Mouse (Mus musculus): Measurements from ENCODE around the gene Socs3. TPM values are rescaled to one million over a fixed set of nuclear protein-coding genes. Genes with fewer than 3 reads are reported as not detected.

Socs3 gene
- total and polyA plus RNA-seq, 2 experiments from 2014 or later = 6.5 to 11.0 TPM

- H3K9ac ChIP-seq = no peak overlapping the region
- 65% methylated on average over 6 of the region's 6 CpGs for WGBS
- no peaks in the 10 kb centered on the region for H3K36me3 ChIP-seq (ENCODE audit: insufficient read depth)
- ATAC-seq (no peak), DNase-seq (no peak)
- H3K4me3 ChIP-seq (ENCODE audit: low read depth, low read length) = no peak overlapping the region
- H3K4me1 ChIP-seq (ENCODE audit: insufficient read depth) = no peaks in the 10 kb centered on the region
- no peak overlapping the region for H3K4me2 ChIP-seq (ENCODE audit: low read depth)
- H3K27me3 ChIP-seq (ENCODE audit: insufficient read depth, low read length) = no peaks in the 10 kb centered on the region
- TF ChIP-seq CTCF (IDR thresholded peaks at IDR 0.05; ENCODE audit: low read depth) = no peak
- no peaks in the 10 kb centered on the region for H3K9me3 ChIP-seq (ENCODE audit: low read length)
- H3K27ac ChIP-seq (ENCODE audit: low read depth, low read length) = no peak overlapping the region
Measured at GRCm38 (mm10) chr11:117931576-117931975, 38.3 kb downstream of the Socs3 start.

GRCm38 (mm10) chr11:117930781-117931338 is 39.0 kb downstream of the Socs3 start:
- peak; percentile 78 for DNase-seq
- no peak for TF ChIP-seq CTCF (IDR thresholded peaks at IDR 0.05; ENCODE audit: low read depth)
- no peaks in the 10 kb centered on the region for H3K36me3 ChIP-seq (ENCODE audit: insufficient read depth)
- H3K27ac ChIP-seq (ENCODE audit: low read depth, low read length) = no peak overlapping the region
- WGBS = 1% methylated on average over 48 of the region's 48 CpGs
- peak overlapping the region; percentile 33 for H3K4me3 ChIP-seq (ENCODE audit: low read depth, low read length)
- ATAC-seq = peak; percentile 87
- H3K9ac ChIP-seq = peak overlapping the region; percentile 57
- H3K9me3 ChIP-seq (ENCODE audit: low read length) = no peaks in the 10 kb centered on the region
- H3K4me1 ChIP-seq (ENCODE audit: insufficient read depth) = no peaks in the 10 kb centered on the region
- H3K4me2 ChIP-seq (ENCODE audit: low read depth) = peak overlapping the region; percentile 74
- no peaks in the 10 kb centered on the region for H3K27me3 ChIP-seq (ENCODE audit: insufficient read depth, low read length)

- Histone ChIP-seq H3K36me3 (ENCODE audit: insufficient read depth) (no peaks in the 10 kb centered on the region), H3K9ac (no peak overlapping the region), H3K4me3 (ENCODE audit: low read depth, low read length) (no peak overlapping the region), H3K27ac (ENCODE audit: low read depth, low read length) (no peak overlapping the region), H3K4me2 (ENCODE audit: low read depth) (no peak overlapping the region), H3K9me3 (ENCODE audit: low read length) (no peaks in the 10 kb centered on the region), H3K4me1 (ENCODE audit: insufficient read depth) (no peaks in the 10 kb centered on the region), H3K27me3 (ENCODE audit: insufficient read depth, low read length) (no peaks in the 10 kb centered on the region)
- 14% methylated on average over 1 of the region's 1 CpGs for WGBS
- ATAC-seq (no peak), DNase-seq (no peak)
- no peak for TF ChIP-seq CTCF (IDR thresholded peaks at IDR 0.05; ENCODE audit: low read depth)
Measured at GRCm38 (mm10) chr11:117925541-117925940, 44.3 kb downstream of the Socs3 start.

GRCm38 (mm10) chr11:117924466-117924865 is 45.4 kb downstream of the Socs3 start:
- WGBS = 88% methylated on average over 6 of the region's 6 CpGs
- no peak overlapping the region for H3K27ac ChIP-seq (ENCODE audit: low read depth, low read length)
- H3K9ac ChIP-seq = no peak overlapping the region
- H3K36me3 ChIP-seq (ENCODE audit: insufficient read depth) = no peaks in the 10 kb centered on the region
- DNase-seq (no peak), ATAC-seq (no peak)
- no peak overlapping the region for H3K4me3 ChIP-seq (ENCODE audit: low read depth, low read length)
- no peaks in the 10 kb centered on the region for H3K4me1 ChIP-seq (ENCODE audit: insufficient read depth)
- H3K27me3 ChIP-seq (ENCODE audit: insufficient read depth, low read length) = no peaks in the 10 kb centered on the region
- no peaks in the 10 kb centered on the region for H3K9me3 ChIP-seq (ENCODE audit: low read length)
- no peak overlapping the region for H3K4me2 ChIP-seq (ENCODE audit: low read depth)
- TF ChIP-seq CTCF (IDR thresholded peaks at IDR 0.05; ENCODE audit: low read depth) = no peak

- TF ChIP-seq CTCF (IDR thresholded peaks at IDR 0.05; ENCODE audit: low read depth) = no peak
- no peak overlapping the region for H3K27ac ChIP-seq (ENCODE audit: low read depth, low read length)
- no peak for DNase-seq
- no peaks in the 10 kb centered on the region for H3K4me1 ChIP-seq (ENCODE audit: insufficient read depth)
- no peak overlapping the region for H3K4me3 ChIP-seq (ENCODE audit: low read depth, low read length)
- H3K4me2 ChIP-seq (ENCODE audit: low read depth) = no peak overlapping the region
- no peaks in the 10 kb centered on the region for H3K27me3 ChIP-seq (ENCODE audit: insufficient read depth, low read length)
- peak; percentile 25; the same call in 1 of the 2 replicates for ATAC-seq
- no peak overlapping the region for H3K9ac ChIP-seq
- no peaks in the 10 kb centered on the region for H3K36me3 ChIP-seq (ENCODE audit: insufficient read depth)
- H3K9me3 ChIP-seq (ENCODE audit: low read length) = no peaks in the 10 kb centered on the region
- 77% methylated on average over 11 of the region's 11 CpGs for WGBS
Measured at GRCm38 (mm10) chr11:117923279-117923678, 46.6 kb downstream of the Socs3 start.

GRCm38 (mm10) chr11:117919211-117919610 is 50.6 kb downstream of the Socs3 start:
- no peak overlapping the region for H3K9ac ChIP-seq
- DNase-seq = peak; percentile 43
- H3K4me3 ChIP-seq (ENCODE audit: low read depth, low read length) = no peak overlapping the region
- WGBS = 24% methylated on average over 5 of the region's 5 CpGs
- no peaks in the 10 kb centered on the region for H3K27me3 ChIP-seq (ENCODE audit: insufficient read depth, low read length)
- no peak overlapping the region for H3K27ac ChIP-seq (ENCODE audit: low read depth, low read length)
- no peaks in the 10 kb centered on the region for H3K36me3 ChIP-seq (ENCODE audit: insufficient read depth)
- no peak; the same call in 1 of the 2 replicates for ATAC-seq
- no peaks in the 10 kb centered on the region for H3K9me3 ChIP-seq (ENCODE audit: low read length)
- no peaks in the 10 kb centered on the region for H3K4me1 ChIP-seq (ENCODE audit: insufficient read depth)
- TF ChIP-seq CTCF (IDR thresholded peaks at IDR 0.05; ENCODE audit: low read depth) = no peak
- H3K4me2 ChIP-seq (ENCODE audit: low read depth) = no peak overlapping the region

GRCm38 (mm10) chr11:117918541-117918940 is 51.3 kb downstream of the Socs3 start:
- Histone ChIP-seq H3K27ac (ENCODE audit: low read depth, low read length) (no peak overlapping the region), H3K36me3 (ENCODE audit: insufficient read depth) (no peaks in the 10 kb centered on the region), H3K4me2 (ENCODE audit: low read depth) (no peak overlapping the region), H3K9ac (no peak overlapping the region), H3K9me3 (ENCODE audit: low read length) (no peaks in the 10 kb centered on the region), H3K4me3 (ENCODE audit: low read depth, low read length) (no peak overlapping the region), H3K4me1 (ENCODE audit: insufficient read depth) (no peaks in the 10 kb centered on the region), H3K27me3 (ENCODE audit: insufficient read depth, low read length) (no peaks in the 10 kb centered on the region)
- WGBS = 85% methylated on average over 11 of the region's 11 CpGs
- no peak for TF ChIP-seq CTCF (IDR thresholded peaks at IDR 0.05; ENCODE audit: low read depth)
- no peak for ATAC-seq
- no peak for DNase-seq

Small RNA genes within 50 kb of the gene (microRNA-seq; reads per million reads assigned to microRNA genes)
- gene Mir6933 = 0 reads per million in 2 experiments

Other genes starting within 250 kb of the Socs3 start
- 2.1 and 6.2 TPM in 2 replicates for gene Tmc8, start 188.0 kb downstream of the Socs3 start, total RNA-seq (2014; rRNA removed)
- gene Tmc8, start 188.0 kb downstream of the Socs3 start, polyA plus RNA-seq (2015; fragmentation: Nextera tagmentation; extraction: Ambion mirVana) = 0.44 and 0.59 TPM in 2 replicates
- 2.9 and 4.1 TPM in 2 replicates for gene Tmc6, start 187.8 kb downstream of the Socs3 start, total RNA-seq (2014; rRNA removed)
- 2.3 and 3.2 TPM in 2 replicates for gene Tmc6, start 187.8 kb downstream of the Socs3 start, polyA plus RNA-seq (2015; fragmentation: Nextera tagmentation; extraction: Ambion mirVana)
- not detected in 2 replicates for gene 6030468B19Rik, start 172.4 kb downstream of the Socs3 start, total RNA-seq (2014; rRNA removed)
- gene 6030468B19Rik, start 172.4 kb downstream of the Socs3 start, polyA plus RNA-seq (2015; fragmentation: Nextera tagmentation; extraction: Ambion mirVana) = not detected in 2 replicates
- gene Gm20708, start 160.4 kb downstream of the Socs3 start, total RNA-seq (2014; rRNA removed) = 1.5 and 2.0 TPM in 2 replicates
- gene Gm20708, start 160.4 kb downstream of the Socs3 start, polyA plus RNA-seq (2015; fragmentation: Nextera tagmentation; extraction: Ambion mirVana) = 0.52 and 1.1 TPM in 2 replicates
- gene Syngr2, start 160.4 kb downstream of the Socs3 start, total RNA-seq (2014; rRNA removed) = 11.8 and 16.9 TPM in 2 replicates
- gene Syngr2, start 160.4 kb downstream of the Socs3 start, polyA plus RNA-seq (2015; fragmentation: Nextera tagmentation; extraction: Ambion mirVana) = 14.4 and 15.7 TPM in 2 replicates
- gene Afmid, start 144.1 kb downstream of the Socs3 start, total RNA-seq (2014; rRNA removed) = 3.6 and 3.8 TPM in 2 replicates
- gene Afmid, start 144.1 kb downstream of the Socs3 start, polyA plus RNA-seq (2015; fragmentation: Nextera tagmentation; extraction: Ambion mirVana) = 7.4 and 8.8 TPM in 2 replicates
- gene Tk1, start 144.0 kb downstream of the Socs3 start, total RNA-seq (2014; rRNA removed) = 10.3 and 29.8 TPM in 2 replicates
- gene Tk1, start 144.0 kb downstream of the Socs3 start, polyA plus RNA-seq (2015; fragmentation: Nextera tagmentation; extraction: Ambion mirVana) = 11.1 and 12.2 TPM in 2 replicates
- 5.7 and 6.2 TPM in 2 replicates for gene Birc5, start 120.8 kb downstream of the Socs3 start, total RNA-seq (2014; rRNA removed)
- gene Birc5, start 120.8 kb downstream of the Socs3 start, polyA plus RNA-seq (2015; fragmentation: Nextera tagmentation; extraction: Ambion mirVana) = 24.9 and 31.4 TPM in 2 replicates
- gene Tmem235, start 109.3 kb downstream of the Socs3 start, total RNA-seq (2014; rRNA removed) = not detected in 2 replicates
- gene Tmem235, start 109.3 kb downstream of the Socs3 start, polyA plus RNA-seq (2015; fragmentation: Nextera tagmentation; extraction: Ambion mirVana) = not detected in 2 replicates
- 5.9 and 8.2 TPM in 2 replicates for gene Tha1, start 96.6 kb downstream of the Socs3 start, total RNA-seq (2014; rRNA removed)
- gene Tha1, start 96.6 kb downstream of the Socs3 start, polyA plus RNA-seq (2015; fragmentation: Nextera tagmentation; extraction: Ambion mirVana) = 2.6 and 2.9 TPM in 2 replicates
- gene Pgs1, start 16.2 kb upstream of the Socs3 start, total RNA-seq (2014; rRNA removed) = 55.7 and 63.0 TPM in 2 replicates
- 47.7 and 54.4 TPM in 2 replicates for gene Pgs1, start 16.2 kb upstream of the Socs3 start, polyA plus RNA-seq (2015; fragmentation: Nextera tagmentation; extraction: Ambion mirVana)
- 0.23 and 0.62 TPM in 2 replicates for gene Dnah17, start 160.6 kb upstream of the Socs3 start, total RNA-seq (2014; rRNA removed)
- gene Dnah17, start 160.6 kb upstream of the Socs3 start, polyA plus RNA-seq (2015; fragmentation: Nextera tagmentation; extraction: Ambion mirVana) = 0.03 and 0.17 TPM in 2 replicates